ENCODE assay signal across 13 mouse cellular contexts in the genomic region with DNA sequence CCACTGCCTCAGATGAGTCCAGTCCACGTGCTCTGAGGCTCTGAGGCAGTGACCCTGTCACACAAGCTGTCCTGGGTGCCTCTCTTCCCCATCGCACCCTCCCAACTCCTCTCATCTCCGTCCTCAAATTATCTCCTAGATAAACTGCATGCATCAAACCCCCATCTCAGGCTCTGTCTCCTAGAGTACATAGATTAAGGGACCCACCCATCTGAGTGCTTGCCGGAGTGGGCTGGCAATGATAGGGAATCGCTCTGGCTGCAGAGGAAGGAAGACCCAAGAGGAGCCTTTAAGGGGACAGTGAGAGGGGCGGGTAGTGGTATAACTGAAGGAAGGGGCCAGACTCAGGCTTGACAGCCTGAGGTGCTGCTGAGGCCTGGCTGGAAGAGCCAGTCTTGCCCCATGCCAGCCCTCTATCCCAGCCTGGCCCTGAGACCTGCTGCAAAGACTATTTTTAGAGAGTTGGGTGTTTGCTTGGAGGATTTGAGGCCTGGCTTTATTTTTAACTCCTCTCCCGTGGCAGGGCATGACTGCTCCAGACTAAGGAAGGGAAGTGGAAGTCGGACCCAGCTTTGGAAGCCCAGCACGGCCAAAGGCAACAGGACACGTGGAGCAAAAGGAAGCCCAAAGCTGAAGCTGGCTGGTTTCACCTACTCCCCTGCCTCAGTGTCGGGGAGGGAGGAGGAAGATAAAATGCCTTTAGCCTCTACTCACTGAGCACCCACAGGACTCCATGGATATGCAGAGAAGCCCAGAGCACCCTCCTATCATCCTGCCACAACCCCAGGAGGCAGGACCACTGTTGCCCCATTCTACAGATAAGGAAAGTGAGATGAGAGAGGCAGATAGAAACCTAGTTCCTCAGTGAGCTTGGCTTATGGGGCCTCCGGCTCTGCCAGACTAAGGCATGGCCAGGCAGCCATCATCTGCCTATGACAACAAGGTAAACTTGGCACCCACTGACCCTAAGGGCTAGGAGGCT. TPM values are rescaled to one million over a fixed set of nuclear protein-coding genes. Genes with fewer than 3 reads are reported as not detected.
DNase-seq lines count a peak whose midpoint lies in the region; TF ChIP-seq lines count a peak whose summit lies in the region.
"Had no signal": no experiment of that assay in that cellular context is flagged by ENCODE, and none has a peak within 500 bp of the region (broad histone marks: within the 10 kb centered on the region; RNA-seq: fewer than 3 reads in every experiment).

No protein-coding gene starts in this region.

- H3K4me3 ChIP-seq in gastrocnemius, adult 2 months = peak overlapping the region; percentile 49
- H3K4me3 ChIP-seq: forebrain, embryonic 13.5 days; layer of hippocampus, adult 2 months; limb, embryonic 12.5 days; midbrain, embryonic 13.5 days had no signal

- peak overlapping the region; percentile 93 for H3K27ac ChIP-seq in gastrocnemius, adult 2 months
- H3K27ac ChIP-seq: forebrain, embryonic 13.5 days; layer of hippocampus, adult 2 months; limb, embryonic 12.5 days; midbrain, embryonic 13.5 days had no signal

- intact Hi-C loops in gastrocnemius, adult 2 months (cut with DNase I) = loop anchor here (2.0 kb wide), 1 partner anchor 34 kb away; a partner anchor contains a TSS
- intact Hi-C loops in heart, postnatal 14 days (cut with DNase I) = loop anchor here (5.0 kb wide), 1 partner anchor 34 kb away; a partner anchor contains a TSS

- TF ChIP-seq CTCF in gastrocnemius, adult 2 months (IDR thresholded peaks at IDR 0.05) = no peak

- peak; percentile 81 for DNase-seq in gastrocnemius, adult 2 months
- no peak for DNase-seq in gastrocnemius, postnatal 10 days
- DNase-seq in heart, adult 18-20 months = peak; percentile 72 to 85
- DNase-seq in heart, postnatal 14 days = peak; percentile 49 to 60
- peak; percentile 7 for DNase-seq in lung, postnatal 14 days
- no peak for DNase-seq in urinary bladder, adult 18-20 months (ENCODE audit: low spot score in 2 of 2)
- DNase-seq in cerebellum, adult 11-12 months = no peak
- DNase-seq in adrenal gland, postnatal 4 days (ENCODE audit: low spot score in 2 of 2) = no peak
- DNase-seq: kidney, adult 2 months had no signal

RNA-seq across cellular contexts. Expression of a gene that starts 34.6 kb away (rescaled TPM):
- 100 to 1,000 TPM; 424 to 437 TPM for total RNA-seq in gastrocnemius, adult 2 months (2021)
- total RNA-seq in gastrocnemius, postnatal 10 days (2021) = 100 to 1,000 TPM; 350 to 362 TPM
- 100 to 1,000 TPM; 393 to 402 TPM for total RNA-seq in heart, adult 18-20 months (2021)
- 100 to 1,000 TPM; 401 to 402 TPM for total RNA-seq in heart, postnatal 14 days (2021)
- total RNA-seq in adrenal gland, postnatal 4 days (2021) = 10 to 100 TPM in 1 of 2 experiments, 1 to 10 TPM in 1; 9.3 to 13.0 TPM

Comparison
In these comparisons a context has a peak if more than half of its experiments do, and no peak if none do; other contexts are left out.
1. DNase-seq: peak in gastrocnemius, adult 2 months (single experiment), heart, adult 18-20 months (2 of 2), heart, postnatal 14 days (2 of 2) and lung, postnatal 14 days (single experiment); none in gastrocnemius, postnatal 10 days (single experiment), urinary bladder, adult 18-20 months (0 of 2), cerebellum, adult 11-12 months (single experiment) and adrenal gland, postnatal 4 days (0 of 2).
2. RNA of a gene that starts 34.6 kb away (total RNA-seq): 424 to 437 TPM in gastrocnemius, adult 2 months, 393 to 402 TPM in heart, adult 18-20 months, 401 to 402 TPM in heart, postnatal 14 days and 350 to 362 TPM in gastrocnemius, postnatal 10 days; 9.3 to 13.0 TPM in adrenal gland, postnatal 4 days; every median in the first group is over 10 times any median in the second.